Mouse (Mus musculus): ENCODE measurements around the gene Bcl11b. TPM values are rescaled to one million over a fixed set of nuclear protein-coding genes. Genes with fewer than 3 reads are reported as not detected.

Bcl11b gene
- 2.6 TPM in 2 replicates for polyA plus RNA-seq (2015; fragmentation: Nextera tagmentation; extraction: Ambion mirVana)

GRCm38 (mm10) chr12:108003483-108003882, at the start of gene Bcl11b:
TSS of gene Bcl11b (minus strand) at chr12:108003602.
- ATAC-seq (ENCODE audit: low FRiP score, low TSS enrichment), result no peak
- Histone ChIP-seq H3K27me3 (ENCODE audit: insufficient read depth, low read length) (peaks cover 39% of the 10 kb centered on the region), H3K27ac (ENCODE audit: low read length) (peak within 1 kb of the TSS; percentile 88), H3K9me3 (ENCODE audit: low read length) (no peaks in the 10 kb centered on the region), H3K4me2 (replicated peaks; ENCODE audit: low read depth, low read length) (peak within 1 kb of the TSS; percentile 97), H3K9ac (replicated peaks; ENCODE audit: low read length) (peak within 1 kb of the TSS; percentile 86), H3K4me3 (ENCODE audit: low read length) (peak within 1 kb of the TSS; percentile 76), H3K4me1 (ENCODE audit: insufficient read depth, low read length) (peaks cover 14% of the 10 kb centered on the region), H3K36me3 (ENCODE audit: insufficient read depth, low read length) (no peaks in the 10 kb centered on the region)
- under 1% methylated on average over 19 of the region's 19 CpGs for WGBS

- no peaks in the 10 kb centered on the region for H3K36me3 ChIP-seq (ENCODE audit: insufficient read depth, low read length)
- H3K27ac ChIP-seq (ENCODE audit: low read length), result no peak overlapping the region
- no peak overlapping the region for H3K9ac ChIP-seq (replicated peaks; ENCODE audit: low read length)
- H3K9me3 ChIP-seq (ENCODE audit: low read length), result no peaks in the 10 kb centered on the region
- 44% methylated on average over 7 of the region's 7 CpGs for WGBS
- no peak overlapping the region for H3K4me3 ChIP-seq (ENCODE audit: low read length)
- no peaks in the 10 kb centered on the region for H3K4me1 ChIP-seq (ENCODE audit: insufficient read depth, low read length)
- ATAC-seq (ENCODE audit: low FRiP score, low TSS enrichment), result no peak
- no peaks in the 10 kb centered on the region for H3K27me3 ChIP-seq (ENCODE audit: insufficient read depth, low read length)
- H3K4me2 ChIP-seq (replicated peaks; ENCODE audit: low read depth, low read length), result no peak overlapping the region
Measured at GRCm38 (mm10) chr12:108050996-108051395, 47.6 kb upstream of the Bcl11b start.

DNA sequence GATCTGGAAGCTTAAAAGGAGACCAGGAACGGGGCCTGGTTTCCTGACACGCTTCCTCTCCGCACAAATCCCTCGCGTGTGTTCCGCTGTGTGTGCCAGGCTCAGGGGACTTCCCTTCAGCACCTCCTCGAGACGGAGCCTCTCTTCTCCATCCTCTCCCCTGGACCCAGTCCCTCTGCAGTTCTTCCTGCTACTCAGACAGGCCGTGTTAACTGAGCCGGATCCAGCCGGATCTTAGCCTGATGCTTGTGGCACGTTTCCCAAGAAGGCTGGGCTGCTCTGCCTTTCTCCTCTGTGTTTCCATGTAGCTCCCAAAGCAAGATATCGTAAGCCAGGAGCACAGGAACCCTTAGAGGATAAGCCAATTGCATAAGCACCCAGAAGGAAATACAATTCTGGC, 46.2 kb upstream of the Bcl11b start:
- Histone ChIP-seq H3K4me1 (ENCODE audit: insufficient read depth, low read length) (no peaks in the 10 kb centered on the region), H3K36me3 (ENCODE audit: insufficient read depth, low read length) (no peaks in the 10 kb centered on the region), H3K9ac (replicated peaks; ENCODE audit: low read length) (no peak overlapping the region), H3K27ac (ENCODE audit: low read length) (no peak overlapping the region), H3K4me2 (replicated peaks; ENCODE audit: low read depth, low read length) (no peak overlapping the region), H3K27me3 (ENCODE audit: insufficient read depth, low read length) (no peaks in the 10 kb centered on the region), H3K4me3 (ENCODE audit: low read length) (no peak overlapping the region), H3K9me3 (ENCODE audit: low read length) (no peaks in the 10 kb centered on the region)
- no peak for ATAC-seq (ENCODE audit: low FRiP score, low TSS enrichment)
- WGBS, result 69% methylated on average over 13 of the region's 13 CpGs

GRCm38 (mm10) chr12:108042239-108042571, 38.8 kb upstream of the Bcl11b start:
- Histone ChIP-seq H3K9ac (replicated peaks; ENCODE audit: low read length) (no peak overlapping the region), H3K4me3 (ENCODE audit: low read length) (no peak overlapping the region), H3K36me3 (ENCODE audit: insufficient read depth, low read length) (no peaks in the 10 kb centered on the region), H3K4me2 (replicated peaks; ENCODE audit: low read depth, low read length) (no peak overlapping the region), H3K27ac (ENCODE audit: low read length) (no peak overlapping the region), H3K27me3 (ENCODE audit: insufficient read depth, low read length) (peaks cover 3% of the 10 kb centered on the region; the same call in 1 of the 2 replicates), H3K9me3 (ENCODE audit: low read length) (no peaks in the 10 kb centered on the region), H3K4me1 (ENCODE audit: insufficient read depth, low read length) (peaks cover 4% of the 10 kb centered on the region; the same call in 1 of the 2 replicates)
- 52% methylated on average over 3 of the region's 3 CpGs for WGBS
- no peak for ATAC-seq (ENCODE audit: low FRiP score, low TSS enrichment)

GRCm38 (mm10) chr12:108041571-108042238, 38.3 kb upstream of the Bcl11b start:
- H3K4me2 ChIP-seq (replicated peaks; ENCODE audit: low read depth, low read length), result no peak overlapping the region
- no peak overlapping the region for H3K27ac ChIP-seq (ENCODE audit: low read length)
- H3K4me1 ChIP-seq (ENCODE audit: insufficient read depth, low read length), result peaks cover 4% of the 10 kb centered on the region; the same call in 1 of the 2 replicates
- H3K4me3 ChIP-seq (ENCODE audit: low read length), result no peak overlapping the region
- H3K36me3 ChIP-seq (ENCODE audit: insufficient read depth, low read length), result no peaks in the 10 kb centered on the region
- no peaks in the 10 kb centered on the region for H3K9me3 ChIP-seq (ENCODE audit: low read length)
- no peak overlapping the region for H3K9ac ChIP-seq (replicated peaks; ENCODE audit: low read length)
- 37% methylated on average over 12 of the region's 12 CpGs for WGBS
- ATAC-seq (ENCODE audit: low FRiP score, low TSS enrichment), result 0 out of 2 replicates have a peak, but pooled peaks have one; percentile 40
- peaks cover 3% of the 10 kb centered on the region; the same call in 1 of the 2 replicates for H3K27me3 ChIP-seq (ENCODE audit: insufficient read depth, low read length)

DNA sequence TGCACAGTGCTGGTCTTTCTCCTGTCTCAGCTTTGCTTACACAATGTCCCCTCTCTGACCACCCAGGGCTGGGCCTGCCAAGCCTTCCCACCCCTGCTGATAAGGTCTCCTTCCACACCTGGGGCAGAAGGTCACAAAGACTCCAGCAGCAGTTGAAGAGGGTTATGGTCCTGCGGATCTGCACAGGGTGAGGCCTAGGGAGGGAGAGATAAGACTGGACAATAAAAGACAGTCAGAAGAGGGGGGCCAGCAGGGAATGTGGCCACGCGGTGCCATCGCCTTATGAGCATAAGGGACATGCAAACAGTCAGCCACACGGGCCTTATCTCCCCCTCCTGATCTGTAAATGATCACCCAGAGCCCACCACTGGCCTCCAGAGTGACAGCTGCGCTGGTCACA, 34.0 kb upstream of the Bcl11b start:
- WGBS, result 63% methylated on average over 6 of the region's 6 CpGs

GRCm38 (mm10) chr12:108035412-108036078, 32.1 kb upstream of the Bcl11b start:
- Histone ChIP-seq H3K4me1 (ENCODE audit: insufficient read depth, low read length) (peaks cover 4% of the 10 kb centered on the region; the same call in 1 of the 2 replicates), H3K4me2 (replicated peaks; ENCODE audit: low read depth, low read length) (no peak overlapping the region), H3K4me3 (ENCODE audit: low read length) (no peak overlapping the region), H3K36me3 (ENCODE audit: insufficient read depth, low read length) (no peaks in the 10 kb centered on the region), H3K9me3 (ENCODE audit: low read length) (no peaks in the 10 kb centered on the region), H3K9ac (replicated peaks; ENCODE audit: low read length) (no peak overlapping the region), H3K27ac (ENCODE audit: low read length) (peak overlapping the region; percentile 61), H3K27me3 (ENCODE audit: insufficient read depth, low read length) (peaks cover 3% of the 10 kb centered on the region; the same call in 1 of the 2 replicates)
- WGBS, result 48% methylated on average over 12 of the region's 13 CpGs
- peak; percentile 59; the same call in 1 of the 2 replicates for ATAC-seq (ENCODE audit: low FRiP score, low TSS enrichment)

More for the DNA sequence above, 34.0 kb upstream of the Bcl11b start:
- H3K9me3 ChIP-seq (ENCODE audit: low read length), result no peaks in the 10 kb centered on the region
- 0 out of 2 replicates have a peak overlapping the region, but pooled peaks have one; percentile 31 for H3K9ac ChIP-seq (replicated peaks; ENCODE audit: low read length)
- H3K27me3 ChIP-seq (ENCODE audit: insufficient read depth, low read length), result peaks cover 3% of the 10 kb centered on the region; the same call in 1 of the 2 replicates
- H3K36me3 ChIP-seq (ENCODE audit: insufficient read depth, low read length), result no peaks in the 10 kb centered on the region
- ATAC-seq (ENCODE audit: low FRiP score, low TSS enrichment), result no peak
- H3K4me3 ChIP-seq (ENCODE audit: low read length), result no peak overlapping the region
- H3K27ac ChIP-seq (ENCODE audit: low read length), result no peak overlapping the region
- H3K4me2 ChIP-seq (replicated peaks; ENCODE audit: low read depth, low read length), result no peak overlapping the region
- peaks cover 4% of the 10 kb centered on the region; the same call in 1 of the 2 replicates for H3K4me1 ChIP-seq (ENCODE audit: insufficient read depth, low read length)

GRCm38 (mm10) chr12:108022835-108023615, 19.6 kb upstream of the Bcl11b start:
- Histone ChIP-seq H3K27me3 (ENCODE audit: insufficient read depth, low read length) (no peaks in the 10 kb centered on the region), H3K4me3 (ENCODE audit: low read length) (no peak overlapping the region), H3K9ac (replicated peaks; ENCODE audit: low read length) (no peak overlapping the region), H3K36me3 (ENCODE audit: insufficient read depth, low read length) (no peaks in the 10 kb centered on the region), H3K27ac (ENCODE audit: low read length) (no peak overlapping the region), H3K9me3 (ENCODE audit: low read length) (no peaks in the 10 kb centered on the region), H3K4me1 (ENCODE audit: insufficient read depth, low read length) (no peaks in the 10 kb centered on the region), H3K4me2 (replicated peaks; ENCODE audit: low read depth, low read length) (no peak overlapping the region)
- WGBS, result 82% methylated on average over 15 of the region's 15 CpGs
- ATAC-seq (ENCODE audit: low FRiP score, low TSS enrichment), result no peak

DNA sequence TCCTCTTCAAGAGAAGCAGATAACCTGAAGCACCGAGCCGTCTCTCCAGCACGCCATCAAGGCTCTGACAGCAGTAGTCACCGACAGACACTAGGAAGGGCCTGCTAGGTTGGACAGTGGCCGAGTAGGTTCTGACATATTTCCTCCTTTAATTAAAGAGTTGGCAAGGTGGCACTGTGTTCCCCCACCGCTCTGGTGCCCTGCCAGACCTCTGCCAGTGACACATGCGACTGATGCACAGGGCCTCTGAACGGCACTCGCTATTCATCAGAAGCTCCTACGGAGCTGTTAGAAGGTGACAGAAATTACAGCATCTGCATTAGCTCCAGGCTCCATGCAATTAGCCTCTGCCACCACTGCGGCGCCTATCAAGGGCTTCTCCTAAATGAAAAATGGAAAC, 8.6 kb upstream of the Bcl11b start:
- no peak for ATAC-seq (ENCODE audit: low FRiP score, low TSS enrichment)
- H3K27me3 ChIP-seq (ENCODE audit: insufficient read depth, low read length), result no peaks in the 10 kb centered on the region; the same call in 1 of the 2 replicates
- no peak overlapping the region for H3K9ac ChIP-seq (replicated peaks; ENCODE audit: low read length)
- H3K4me2 ChIP-seq (replicated peaks; ENCODE audit: low read depth, low read length), result no peak overlapping the region
- H3K27ac ChIP-seq (ENCODE audit: low read length), result no peak overlapping the region
- no peaks in the 10 kb centered on the region for H3K4me1 ChIP-seq (ENCODE audit: insufficient read depth, low read length)
- whole genome bisulfite sequencing, result 84% methylated on average over 12 of the region's 12 CpGs
- no peak overlapping the region for H3K4me3 ChIP-seq (ENCODE audit: low read length)
- no peaks in the 10 kb centered on the region for H3K36me3 ChIP-seq (ENCODE audit: insufficient read depth, low read length)
- no peaks in the 10 kb centered on the region for H3K9me3 ChIP-seq (ENCODE audit: low read length)

Measured in kidney, embryonic 16.5 days (tissue).